Mouse (Mus musculus) liver, embryonic 16.5 days (tissue): ENCODE results near the gene Fam149b. TPM values are rescaled to one million over a fixed set of nuclear protein-coding genes. Genes with fewer than 3 reads are reported as not detected.

Experiments used
- ATAC-seq: fragments of 200-750 bp; cut with Nextera tagmentation; 2 replicates; pipeline ENCODE4 v1.8.0; 2017; ENCODE audit warnings: low read depth, mild to moderate bottlenecking, moderate number of reproducible peaks, moderate library complexity
- H3K27ac ChIP-seq: fragments of 300-500 bp; sonication (generic); 2 replicates; pipeline ENCODE4 v1.5.1; 2014; ENCODE audit warnings: mild to moderate bottlenecking, low read length
- H3K27me3 ChIP-seq: fragments of 300-500 bp; sonication (generic); 2 replicates; pipeline ENCODE4 v1.6.1; 2014; ENCODE audit warnings: low read depth, low read length, mixed read lengths; ENCODE audit not compliant: control insufficient read depth, insufficient read depth
- H3K36me3 ChIP-seq: fragments of 300-500 bp; sonication (generic); 2 replicates; pipeline ENCODE4 v1.6.1; 2014; ENCODE audit warnings: mild to moderate bottlenecking; ENCODE audit not compliant: control insufficient read depth, insufficient read depth
- H3K4me1 ChIP-seq: fragments of 300-500 bp; sonication (generic); 2 replicates; pipeline ENCODE4 v1.6.1; 2014; ENCODE audit warnings: low read depth, low read length, mixed read lengths; ENCODE audit not compliant: control insufficient read depth
- H3K4me2 ChIP-seq: fragments of 300-500 bp; sonication (generic); 2 replicates; pipeline ENCODE4 v1.6.1; 2014; ENCODE audit warnings: low read depth, low read length, mixed read lengths
- H3K4me3 ChIP-seq: fragments of 300-500 bp; sonication (generic); 2 replicates; pipeline ENCODE4 v1.5.1; 2014; ENCODE audit warnings: low read depth, mild to moderate bottlenecking, low read length
- H3K9ac ChIP-seq: fragments of 300-500 bp; sonication (generic); 2 replicates; pipeline ENCODE4 v1.6.1; 2014; ENCODE audit warnings: low read depth, low read length
- H3K9me3 ChIP-seq: fragments of 300-500 bp; sonication (generic); replicated peaks from 2 replicates; pipeline ENCODE4 v1.6.1; 2016; ENCODE audit warnings: low read length; ENCODE audit not compliant: control insufficient read depth
- WGBS: fragments of 180-500 bp; shearing (Covaris S2); extraction: QIAGEN DNeasy Blood & Tissue Kit; methylation state at CpG from one replicate; pipeline ENCODE4 v1.1.7; 2014; ENCODE audit not compliant: insufficient replicate concordance; 5-methylcytosine and 5-hydroxymethylcytosine counted together
- polyA plus RNA-seq: library from polyadenylated mRNA; unstranded; fragments of >200 nt; fragmentation: Nextera tagmentation; extraction: Ambion mirVana; gene quantifications from 2 replicates; pipeline ENCODE4 v1.2.1, GENCODE M21; 2015

Fam149b gene
- polyA plus RNA-seq, 1 experiment from 2014 or later = 8.8 TPM

- Histone ChIP-seq H3K4me1 (peaks cover 6% of the 10 kb centered on the region; the same call in 1 of the 2 replicates), H3K4me2 (no peak overlapping the region), H3K9me3 (no peaks in the 10 kb centered on the region), H3K27ac (no peak overlapping the region), H3K27me3 (no peaks in the 10 kb centered on the region), H3K9ac (no peak overlapping the region), H3K4me3 (no peak overlapping the region), H3K36me3 (peaks cover 5% of the 10 kb centered on the region; the same call in 1 of the 2 replicates)
- ATAC-seq = no peak
- 61% methylated on average over 5 of the region's 5 CpGs for WGBS
These were observed 31.2 kb downstream of the Fam149b start for GRCm38 (mm10) chr14:20379087-20379640.

DNA sequence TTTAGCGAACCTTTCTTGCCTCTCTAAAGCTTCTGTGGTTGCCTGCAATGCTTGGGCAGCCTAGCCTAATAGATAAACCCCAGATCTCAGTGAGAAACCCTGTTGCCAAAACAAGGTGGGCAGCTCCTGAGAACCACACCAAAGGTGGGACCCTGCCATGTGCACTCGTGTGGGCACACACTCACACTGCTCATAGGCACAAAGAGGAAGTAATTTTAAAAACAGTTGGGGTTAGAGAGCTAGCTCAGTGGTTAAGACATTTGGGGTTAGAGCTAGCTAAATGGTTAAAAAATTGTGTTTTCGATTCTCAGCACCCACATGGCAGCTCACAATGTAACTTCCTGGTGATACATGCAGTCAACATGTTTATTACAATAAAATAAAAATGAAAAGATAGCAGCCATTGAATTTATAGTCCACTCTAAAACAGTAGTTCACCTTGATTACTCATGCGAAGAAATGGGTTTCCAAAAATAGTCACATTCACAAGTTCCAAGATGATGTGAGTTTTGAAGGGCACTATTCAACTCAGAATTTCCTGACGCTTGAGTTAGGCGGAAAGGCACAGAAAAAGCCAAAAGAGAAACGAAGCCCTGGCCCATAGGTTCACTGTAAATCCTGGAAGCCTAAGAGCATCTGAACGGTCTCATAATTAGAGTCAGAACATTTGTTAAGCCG, 31.9 kb downstream of the Fam149b start:
- Histone ChIP-seq H3K4me1 (peaks cover 6% of the 10 kb centered on the region; the same call in 1 of the 2 replicates), H3K36me3 (peaks cover 5% of the 10 kb centered on the region; the same call in 1 of the 2 replicates), H3K4me2 (no peak overlapping the region), H3K27me3 (no peaks in the 10 kb centered on the region), H3K9ac (no peak overlapping the region), H3K4me3 (no peak overlapping the region), H3K27ac (no peak overlapping the region), H3K9me3 (no peaks in the 10 kb centered on the region)
- WGBS = 66% methylated on average over 9 of the region's 9 CpGs
- no peak for ATAC-seq

DNA sequence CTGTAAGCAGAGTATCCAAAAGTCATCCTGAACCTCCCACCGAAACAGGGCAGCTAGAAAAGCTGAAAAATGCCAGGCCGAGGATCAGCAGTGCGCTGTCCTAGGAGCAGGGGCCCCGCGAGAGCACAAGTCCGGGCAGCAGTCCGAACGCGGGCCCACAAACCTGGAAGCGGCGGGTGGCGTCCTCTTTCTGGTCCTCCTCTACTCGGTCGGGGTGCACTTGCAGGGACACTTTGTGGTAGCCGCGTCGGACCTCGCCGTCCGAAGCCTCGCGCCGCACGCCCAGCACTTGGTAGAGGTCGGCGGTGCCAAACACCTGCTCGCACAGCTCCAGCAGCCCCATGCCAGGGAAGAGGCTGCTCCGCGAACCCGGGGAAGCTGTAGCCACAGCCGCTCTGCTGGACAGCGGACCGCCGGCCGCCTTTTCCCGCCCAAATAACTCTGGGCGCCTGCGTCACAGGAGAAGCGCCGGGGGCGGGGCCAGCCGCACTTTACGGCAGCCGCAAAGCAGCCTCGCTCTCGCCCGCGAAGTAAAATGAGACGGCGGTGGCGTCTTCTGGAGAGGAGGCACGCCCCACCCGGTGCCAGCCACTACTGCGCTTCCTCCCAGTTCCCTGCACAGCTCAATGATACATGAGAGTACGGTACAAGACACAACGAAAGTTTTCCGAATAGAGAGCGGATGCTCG, 40.6 kb downstream of the Fam149b start, which contains the start of gene Dnajc9:
Gene Dnajc9 (minus strand): TSS at position 470 of the 689 bp plus-strand sequence.
- Histone ChIP-seq H3K9ac (peak within 1 kb of the TSS; percentile 83), H3K4me1 (peaks cover 27% of the 10 kb centered on the region), H3K27me3 (no peaks in the 10 kb centered on the region), H3K27ac (peak within 1 kb of the TSS; percentile 77), H3K36me3 (peaks cover 4% of the 10 kb centered on the region), H3K4me3 (peak within 1 kb of the TSS; percentile 82), H3K9me3 (no peaks in the 10 kb centered on the region), H3K4me2 (peak within 1 kb of the TSS; percentile 81)
- under 1% methylated on average over 59 of the region's 59 CpGs for WGBS
- ATAC-seq = peak; percentile 59

- Histone ChIP-seq H3K27me3 (no peaks in the 10 kb centered on the region), H3K9ac (peak overlapping the region; percentile 83), H3K4me2 (peak overlapping the region; percentile 81), H3K27ac (peak overlapping the region; percentile 65; the same call in 1 of the 2 replicates), H3K4me3 (peak overlapping the region; percentile 82), H3K9me3 (no peaks in the 10 kb centered on the region), H3K4me1 (peaks cover 31% of the 10 kb centered on the region), H3K36me3 (peaks cover 4% of the 10 kb centered on the region)
- WGBS = 70% methylated on average over 8 of the region's 8 CpGs
- no peak for ATAC-seq
These were observed 41.6 kb downstream of the Fam149b start for GRCm38 (mm10) chr14:20389446-20390079.

DNA sequence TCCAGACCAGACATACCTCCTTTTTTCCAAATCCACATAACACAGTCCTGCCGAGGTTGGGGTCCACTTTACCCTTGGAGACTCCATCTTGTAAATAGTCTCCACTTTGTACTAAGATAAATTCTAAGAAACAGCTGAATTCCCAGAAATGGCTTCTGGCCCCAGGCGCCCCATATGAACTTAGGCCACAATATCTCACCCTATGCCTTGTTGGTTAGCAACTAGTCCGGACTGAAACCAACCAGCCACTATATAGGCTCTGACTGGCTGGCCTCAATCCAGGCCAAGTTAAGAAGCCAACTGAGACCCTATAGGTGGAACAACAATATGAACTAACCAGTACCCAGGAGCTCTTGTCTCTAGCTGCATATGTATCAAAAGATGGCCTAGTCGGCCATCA, 44.4 kb downstream of the Fam149b start:
- 46% methylated on average over 3 of the region's 4 CpGs for WGBS
- peak overlapping the region; percentile 11; the same call in 1 of the 2 replicates for H3K4me2 ChIP-seq
- no peak overlapping the region for H3K9ac ChIP-seq
- no peaks in the 10 kb centered on the region for H3K9me3 ChIP-seq
- peaks cover 17% of the 10 kb centered on the region for H3K4me1 ChIP-seq
- H3K36me3 ChIP-seq = no peaks in the 10 kb centered on the region
- H3K4me3 ChIP-seq = no peak overlapping the region
- no peak overlapping the region for H3K27ac ChIP-seq
- no peaks in the 10 kb centered on the region for H3K27me3 ChIP-seq
- no peak for ATAC-seq

DNA sequence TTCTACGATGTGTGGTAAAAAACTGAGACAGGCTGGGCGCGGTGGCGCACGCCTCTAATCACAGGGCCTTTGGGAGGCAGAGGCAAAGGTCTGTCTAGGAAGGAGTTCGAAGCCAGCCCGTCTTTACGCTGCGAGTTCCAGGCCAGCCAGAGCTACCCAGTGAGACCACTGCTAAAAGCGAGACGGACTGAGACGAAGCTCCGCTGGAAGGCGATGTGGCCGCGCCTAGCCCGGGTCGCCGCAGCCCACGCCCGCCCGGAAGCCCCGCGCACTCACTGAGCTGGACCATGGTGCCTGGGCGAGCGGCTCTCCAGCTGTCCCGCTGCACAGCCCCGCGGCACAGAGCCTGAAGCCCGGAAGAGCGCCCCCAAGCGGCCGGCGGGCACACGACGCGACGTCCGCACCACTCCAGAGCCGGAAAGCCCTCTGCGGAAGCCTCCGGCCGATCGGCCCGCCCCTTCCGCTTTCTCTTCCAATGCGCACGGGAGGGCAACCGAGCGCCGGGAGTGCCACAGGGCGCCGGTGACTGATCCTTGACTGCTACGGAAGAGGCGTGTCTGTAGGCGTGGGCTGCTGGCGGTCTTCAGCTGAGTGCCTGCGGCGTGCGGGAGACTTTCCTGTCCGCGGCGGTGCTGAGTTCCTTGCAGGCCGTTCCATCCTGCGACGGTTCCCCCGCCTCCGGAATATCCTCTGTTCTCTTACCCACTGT, 45.4 kb downstream of the Fam149b start, which contains the start of gene Mrps16:
Gene Mrps16 (minus strand): TSS at position 430 of the 709 bp plus-strand sequence.
- H3K9me3 ChIP-seq = no peaks in the 10 kb centered on the region
- no peaks in the 10 kb centered on the region for H3K36me3 ChIP-seq
- H3K4me2 ChIP-seq = peak within 1 kb of the TSS; percentile 90
- H3K27me3 ChIP-seq = no peaks in the 10 kb centered on the region
- peaks cover 11% of the 10 kb centered on the region for H3K4me1 ChIP-seq
- WGBS = under 1% methylated on average over 68 of the region's 68 CpGs
- H3K9ac ChIP-seq = peak within 1 kb of the TSS; percentile 85
- H3K4me3 ChIP-seq = peak within 1 kb of the TSS; percentile 80
- ATAC-seq = peak; percentile 97
- H3K27ac ChIP-seq = peak within 1 kb of the TSS; percentile 79

DNA sequence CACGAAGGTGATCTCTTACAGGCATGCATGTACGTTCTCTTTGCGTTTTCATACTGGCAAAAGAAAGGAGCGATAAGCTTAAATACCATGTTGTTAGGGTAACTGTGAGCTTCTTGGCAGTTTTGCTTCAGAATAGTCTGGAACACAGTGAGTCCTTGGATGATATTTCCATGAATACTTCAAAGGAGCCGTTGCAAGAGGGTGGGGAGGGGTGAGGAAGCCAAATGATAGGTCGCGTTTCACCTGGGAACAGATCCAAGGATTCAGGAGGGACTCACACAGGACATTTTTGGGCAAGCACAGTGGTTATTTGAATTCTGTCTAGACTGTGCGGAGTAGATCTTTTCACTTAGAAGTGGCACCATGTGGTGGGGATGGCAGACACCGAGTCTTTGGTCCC, 49.3 kb downstream of the Fam149b start:
- H3K27ac ChIP-seq = no peak overlapping the region
- H3K9me3 ChIP-seq = no peaks in the 10 kb centered on the region
- H3K36me3 ChIP-seq = no peaks in the 10 kb centered on the region
- no peak for ATAC-seq
- no peak overlapping the region for H3K4me3 ChIP-seq
- H3K9ac ChIP-seq = no peak overlapping the region
- 77% methylated on average over 9 of the region's 9 CpGs for WGBS
- peaks cover 5% of the 10 kb centered on the region for H3K4me1 ChIP-seq
- H3K27me3 ChIP-seq = no peaks in the 10 kb centered on the region
- no peak overlapping the region for H3K4me2 ChIP-seq

DNA sequence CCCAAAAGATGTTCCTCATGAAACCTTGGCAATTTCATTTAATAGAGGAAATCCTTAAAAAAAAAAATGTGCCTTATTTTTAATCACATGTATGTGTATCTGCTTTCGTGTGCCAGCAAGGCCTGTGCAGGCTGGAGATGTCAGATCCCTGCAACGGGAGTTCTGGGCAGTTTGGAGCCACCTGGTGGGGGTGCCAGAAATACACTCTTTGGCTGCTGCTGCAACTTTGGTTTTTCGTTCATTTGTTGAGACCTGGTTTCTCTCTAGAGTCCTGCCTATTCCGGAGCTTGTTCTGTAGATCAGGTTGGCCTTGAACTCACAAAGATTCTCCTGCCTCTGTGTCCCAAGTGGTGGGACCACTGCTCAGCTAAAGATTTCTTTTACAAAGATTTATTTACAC, 50.9 kb downstream of the Fam149b start:
- Histone ChIP-seq H3K4me1 (peaks cover 3% of the 10 kb centered on the region), H3K27me3 (no peaks in the 10 kb centered on the region), H3K9ac (no peak overlapping the region), H3K36me3 (no peaks in the 10 kb centered on the region), H3K4me2 (no peak overlapping the region), H3K9me3 (no peaks in the 10 kb centered on the region), H3K4me3 (no peak overlapping the region), H3K27ac (no peak overlapping the region)
- 40% methylated on average over 4 of the region's 4 CpGs for WGBS
- no peak for ATAC-seq
